Mouse (Mus musculus) urinary bladder, postnatal 25 days (tissue): ENCODE results near the gene Creb3.
A peak's percentile ranks its signal among the peaks of the same experiment; 100 is the strongest.
"Not testable (repeated sequence)": the region's sequence is repeated elsewhere in the genome, so short reads cannot be mapped to it uniquely, and the experiment has no call there.

Experiments used
- DNase-seq: peaks from one replicate; pipeline ENCODE4 v3.0.0; 2022; ENCODE audit warnings: low spot score

The Creb3 gene

DNA sequence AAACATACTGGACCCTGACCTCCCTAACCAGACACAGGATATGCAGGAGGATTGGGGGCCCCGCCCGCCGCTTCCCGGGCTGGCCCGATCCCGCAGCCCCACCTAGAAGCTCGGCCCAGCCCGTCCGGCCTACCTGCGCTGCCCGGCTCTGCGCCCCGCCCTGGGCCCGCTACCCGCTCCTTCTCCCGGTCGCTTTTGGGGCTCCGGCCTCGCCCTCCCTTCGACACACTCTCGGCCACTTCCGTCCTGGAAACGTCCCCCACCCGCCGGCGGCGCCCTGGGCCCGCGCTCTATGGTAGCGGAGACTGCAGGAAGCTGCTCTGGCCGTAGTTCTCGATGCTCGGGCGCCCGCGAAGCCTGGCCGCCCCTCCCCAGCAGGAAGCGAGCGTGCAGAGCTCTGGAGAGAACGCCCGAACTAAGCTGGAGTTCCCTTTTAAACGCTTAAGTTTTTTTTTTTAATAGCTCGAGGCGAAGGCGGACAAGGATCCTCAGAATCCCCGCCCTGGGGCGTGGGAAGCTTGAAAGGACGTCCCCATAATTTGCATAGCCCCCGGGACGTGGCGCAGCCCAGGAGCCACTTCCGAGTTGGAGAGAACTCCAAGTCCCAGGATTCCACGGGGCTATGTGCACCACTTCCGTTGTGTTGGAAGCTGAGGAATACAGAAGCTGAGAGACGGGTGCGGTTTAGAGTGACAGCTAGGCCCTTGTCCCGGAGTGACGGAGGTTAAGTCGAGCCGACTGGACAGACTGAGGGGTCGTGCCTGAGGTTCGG lies at the start of gene Creb3, which contains the start of gene Tln1:
TSS of gene Creb3 (plus strand) at position 336 of the 772 bp plus-strand sequence.
TSS of gene Tln1 (minus strand) at position 695 of the 772 bp plus-strand sequence.
- peak; percentile 84 for DNase-seq

- DNase-seq, result no peak
Observed at GRCm38 (mm10) chr4:43512653-43513052, 49.5 kb upstream of the Creb3 start.

DNA sequence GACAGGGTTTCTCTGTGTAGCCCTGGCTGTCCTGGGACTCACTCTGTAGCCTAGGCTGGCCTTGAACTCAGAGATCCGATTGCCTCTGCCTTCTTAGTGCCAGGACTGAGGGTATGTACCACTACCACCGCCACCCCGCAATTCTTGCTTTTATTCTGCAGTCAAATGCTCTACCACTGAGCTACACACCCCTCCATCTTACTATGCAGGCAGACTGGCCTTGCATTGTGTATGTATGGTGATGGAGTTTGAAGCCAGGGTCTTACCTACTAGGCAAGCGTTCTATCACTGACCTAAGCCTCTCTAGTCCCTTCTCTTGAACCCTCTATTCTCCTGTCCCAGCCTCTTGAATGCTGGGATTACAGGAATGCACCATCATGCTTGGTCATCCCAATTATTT lies 48.8 kb upstream of the Creb3 start:
- DNase-seq, result no peak

GRCm38 (mm10) chr4:43513791-43514190 lies 48.3 kb upstream of the Creb3 start:
- no peak for DNase-seq

DNA sequence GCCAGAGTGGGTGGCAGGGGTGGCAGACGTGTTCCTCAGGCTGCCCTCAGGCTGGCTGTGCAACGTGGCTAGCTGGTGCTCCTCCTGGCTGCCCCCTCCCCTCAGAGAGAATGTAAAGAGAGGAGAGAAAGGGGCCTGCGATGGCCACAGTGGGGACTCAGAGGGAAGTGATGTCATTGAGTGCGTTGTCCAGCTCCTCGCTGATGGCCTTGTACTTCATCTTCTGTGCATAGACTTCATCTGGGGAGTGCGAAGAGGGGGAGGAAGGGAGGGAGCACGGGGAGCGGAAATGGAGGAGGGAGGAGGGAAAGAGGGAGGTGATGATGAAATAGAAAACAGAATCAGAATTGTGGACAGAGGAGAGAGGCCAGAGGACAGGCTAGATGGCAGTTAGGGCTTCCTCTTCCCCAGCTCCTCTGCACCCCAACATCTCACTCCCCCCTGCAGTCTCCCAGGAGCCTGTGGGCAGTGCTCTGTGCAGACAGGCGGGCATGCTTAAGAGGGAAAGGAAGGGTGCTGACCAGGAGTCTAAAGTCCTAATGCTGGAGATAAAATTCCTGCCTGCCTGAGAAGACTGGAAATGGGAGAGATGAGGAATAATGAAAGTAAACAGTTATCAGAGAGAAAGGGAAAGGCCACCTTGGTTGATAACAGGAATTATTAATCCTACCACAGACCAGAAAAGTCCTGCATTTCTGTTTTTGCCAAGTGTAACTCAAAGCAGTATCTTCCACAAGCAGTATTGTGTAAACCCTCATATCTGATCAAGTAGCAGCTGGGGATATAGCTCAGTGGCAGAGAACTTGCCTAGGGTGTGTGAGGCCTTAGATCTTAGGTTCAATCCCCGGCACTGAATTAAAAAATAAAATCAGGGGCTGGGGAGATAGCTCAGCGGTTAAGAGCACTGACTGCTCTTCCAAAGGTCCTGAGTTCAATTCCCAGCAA lies 46.1 kb upstream of the Creb3 start:
- no peak for DNase-seq

DNA sequence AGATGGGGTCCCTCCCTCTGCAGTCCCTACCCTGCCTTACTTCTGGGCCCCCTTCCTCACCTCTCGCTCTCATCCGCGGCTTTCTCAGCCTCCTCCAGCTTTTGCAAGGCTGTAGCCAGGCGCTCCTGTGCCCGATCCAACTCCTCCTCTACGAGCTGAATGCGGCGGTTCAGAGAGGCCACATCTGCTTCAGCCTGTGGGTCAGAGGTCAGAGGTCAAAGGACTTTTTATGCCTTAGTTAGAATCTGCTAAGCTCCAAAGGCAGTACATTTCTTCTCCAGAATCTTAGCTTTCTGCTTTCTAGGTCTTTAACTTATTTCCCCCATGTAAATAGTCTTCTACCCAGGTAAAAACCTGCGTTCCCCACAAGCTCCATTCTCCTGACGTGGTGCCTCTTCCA lies 42.6 kb upstream of the Creb3 start:
- no peak for DNase-seq

GRCm38 (mm10) chr4:43519956-43520355 lies 42.2 kb upstream of the Creb3 start:
- peak; percentile 88 for DNase-seq

- no peak for DNase-seq
Observed at GRCm38 (mm10) chr4:43527880-43528279, 34.3 kb upstream of the Creb3 start.

DNA sequence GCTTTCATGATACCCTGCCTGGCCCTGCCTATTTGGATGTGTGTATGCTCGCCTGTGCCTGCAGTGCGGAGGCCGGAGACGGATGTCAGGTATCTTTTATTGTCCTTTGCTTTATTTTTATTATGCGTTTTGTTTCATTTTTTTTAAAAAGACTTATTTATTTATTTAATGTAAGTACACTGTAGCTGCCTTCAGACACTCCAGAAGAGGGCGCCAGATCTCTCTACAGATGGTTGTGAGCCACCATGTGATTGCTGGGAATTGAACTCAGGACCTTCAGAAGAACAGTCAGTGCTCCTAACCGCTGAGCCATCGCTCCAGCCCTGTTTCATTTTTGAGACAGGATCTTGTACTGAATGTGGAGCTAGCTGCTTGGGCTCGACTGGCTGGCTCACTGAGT lies 33.6 kb upstream of the Creb3 start:
- no peak for DNase-seq

DNA sequence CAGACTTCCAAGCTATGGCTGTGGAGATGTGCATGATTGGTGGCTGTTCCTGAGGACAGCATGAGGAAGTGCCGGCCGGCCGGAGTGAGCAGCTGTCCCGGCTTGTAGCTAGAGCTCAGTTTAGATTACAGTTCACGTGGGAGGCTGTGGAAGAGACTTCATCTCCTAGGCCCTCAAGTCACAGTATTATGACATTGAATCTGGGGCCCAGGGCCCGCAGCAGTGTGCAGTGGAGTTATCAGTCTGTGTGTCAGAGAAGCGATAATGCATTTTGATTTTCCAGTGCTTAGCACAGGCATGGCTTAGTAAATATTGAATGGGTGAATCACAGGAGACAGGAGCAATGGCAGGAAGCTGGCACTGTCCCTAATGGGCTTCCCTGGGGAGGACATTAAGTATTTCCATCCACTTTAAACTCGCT lies 32.0 kb upstream of the Creb3 start:
- DNase-seq, result no peak

- peak; percentile 80 for DNase-seq
Observed at GRCm38 (mm10) chr4:43530581-43530980, 31.6 kb upstream of the Creb3 start.

- no peak for DNase-seq
Observed at GRCm38 (mm10) chr4:43533270-43533669, 28.9 kb upstream of the Creb3 start.

DNA sequence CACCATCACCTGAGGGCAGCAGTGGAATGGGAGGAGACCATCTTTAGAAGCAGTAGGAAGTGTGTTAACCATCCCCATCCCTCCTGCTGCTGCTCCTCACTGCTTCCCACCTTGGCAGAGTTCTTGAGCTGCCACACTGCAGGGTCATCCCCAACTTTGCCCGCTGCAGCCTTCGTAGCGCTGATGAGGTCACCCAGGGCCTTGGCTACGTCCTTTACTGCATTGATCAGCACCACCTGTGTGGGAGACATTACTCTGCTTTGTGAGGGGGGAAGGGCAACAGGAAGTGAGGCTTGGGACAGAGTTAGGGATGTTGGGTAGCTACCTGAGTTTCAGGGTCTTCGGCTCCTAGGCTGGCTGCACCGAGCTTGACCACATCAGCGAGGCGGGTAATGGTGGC lies 26.5 kb upstream of the Creb3 start:
- DNase-seq, result no peak

DNA sequence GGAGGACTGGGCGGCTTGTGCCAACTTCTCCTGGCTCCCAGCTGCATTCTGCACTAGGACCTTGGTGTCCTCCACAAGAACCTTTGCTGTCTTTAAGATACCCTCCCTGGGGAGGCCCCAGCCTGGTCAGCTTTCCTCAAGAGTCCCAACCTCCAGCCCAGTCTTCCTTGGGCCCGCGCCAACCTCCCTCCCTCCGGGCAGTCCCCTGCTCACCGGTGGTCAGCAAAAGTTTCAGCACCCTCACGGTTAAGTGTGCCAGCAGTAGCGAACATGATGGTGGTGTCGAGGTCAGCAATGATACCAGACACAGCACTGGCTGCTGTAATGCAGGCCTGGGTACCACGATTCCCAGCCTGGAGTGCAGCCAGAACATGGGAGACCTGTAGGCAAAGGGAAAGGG lies 26.1 kb upstream of the Creb3 start:
- no peak for DNase-seq

GRCm38 (mm10) chr4:43542044-43542443 lies 20.1 kb upstream of the Creb3 start:
- no peak for DNase-seq

- DNase-seq, result no peak
Observed at GRCm38 (mm10) chr4:43546375-43547047, 15.6 kb upstream of the Creb3 start.

GRCm38 (mm10) chr4:43547160-43547559 lies 15.0 kb upstream of the Creb3 start:
- no peak for DNase-seq

GRCm38 (mm10) chr4:43549055-43549454 lies 13.1 kb upstream of the Creb3 start:
- DNase-seq, result no peak

DNA sequence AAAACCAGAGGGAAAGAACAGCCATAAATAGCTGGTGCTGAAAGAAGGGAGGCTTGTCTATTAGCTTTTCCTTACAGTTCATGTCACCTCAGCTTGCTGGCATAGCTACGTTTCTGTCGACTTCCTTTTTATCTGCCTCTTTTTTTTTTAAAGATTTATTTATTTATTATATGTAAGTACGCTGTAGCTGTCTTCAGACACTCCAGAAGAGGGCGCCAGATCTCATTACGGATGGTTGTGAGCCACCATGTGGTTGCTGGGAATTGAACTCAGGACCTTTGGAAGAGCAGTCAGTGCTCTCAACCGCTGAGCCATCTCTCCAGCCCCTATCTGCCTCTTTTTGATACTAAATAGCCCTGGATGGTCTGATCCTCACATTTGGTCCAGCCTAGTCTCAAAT lies 10.3 kb upstream of the Creb3 start:
- DNase-seq, result not testable (repeated sequence)

- DNase-seq, result no peak
Observed at GRCm38 (mm10) chr4:43552437-43552836, 9.7 kb upstream of the Creb3 start.

- DNase-seq, result no peak
Observed at GRCm38 (mm10) chr4:43553891-43554290, 8.2 kb upstream of the Creb3 start.

- no peak for DNase-seq
Observed at GRCm38 (mm10) chr4:43555926-43556325, 6.2 kb upstream of the Creb3 start.
